Comparison of ENCODE assay signal across 27 mouse cellular contexts in the genomic region with DNA sequence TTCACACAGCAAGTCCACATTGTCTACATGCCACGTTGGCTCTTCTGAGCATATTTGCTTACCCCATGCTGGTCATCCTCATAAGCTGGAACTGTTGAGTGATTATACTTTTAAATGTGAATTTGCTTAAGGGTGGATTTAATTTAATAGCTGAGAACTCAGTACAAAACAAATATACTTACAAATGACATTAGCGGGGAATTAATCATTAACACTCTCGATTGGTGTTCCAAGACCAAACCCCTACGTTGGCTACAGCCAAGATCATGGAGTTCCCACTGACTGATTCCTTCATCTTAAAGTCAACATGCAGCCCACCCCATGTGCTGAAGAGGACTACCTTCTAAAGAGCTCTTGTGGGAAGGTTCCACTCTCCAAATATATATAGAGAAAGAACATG.
DNase-seq lines count a peak whose midpoint lies in the region; ATAC-seq and TF ChIP-seq lines count a peak whose summit lies in the region.
"Had no signal": no experiment of that assay in that cellular context is flagged by ENCODE, and none has a peak within 500 bp of the region (broad histone marks: within the 10 kb centered on the region; RNA-seq: fewer than 3 reads in every experiment).

No protein-coding gene starts in this region.

- 82% methylated on average over 4 of the region's 4 CpGs for WGBS in kidney, embryonic 15.5 days
- WGBS in kidney, embryonic 14.5 days, result 84% methylated on average over 4 of the region's 4 CpGs
- WGBS in midbrain, embryonic 11.5 days, result 90% methylated on average over 4 of the region's 4 CpGs
- WGBS in midbrain, postnatal 0 days, result 75% methylated on average over 4 of the region's 4 CpGs
- 78% methylated on average over 4 of the region's 4 CpGs for WGBS in forebrain, embryonic 16.5 days

- DNase-seq in kidney, adult 18-20 months, result peak; percentile 49
- DNase-seq in kidney, adult 9 months, result peak; percentile 66
- DNase-seq in midbrain, embryonic 11.5 days (ENCODE audit: low spot score, missing footprints), result peak; percentile 17
- DNase-seq in midbrain, postnatal 0 days (ENCODE audit: low spot score), result no peak
- DNase-seq: adrenal gland, postnatal 10 days; adrenal gland, postnatal 36 days; B cell, adult 2 months; cerebellum, adult 11 months; cerebellum, adult 2 months; cerebellum, adult 9-11 months; cerebellum, postnatal 25 days; gastrocnemius, postnatal 25 days; heart, postnatal 10 days; heart, postnatal 36 days had no signal

- H3K4me3 ChIP-seq in kidney, embryonic 15.5 days (replicated peaks), result no peak overlapping the region
- no peak overlapping the region for H3K4me3 ChIP-seq in kidney, embryonic 14.5 days (ENCODE audit: low read length)
- H3K4me3 ChIP-seq in midbrain, embryonic 11.5 days (ENCODE audit: low read depth, low read length), result no peak overlapping the region
- no peak overlapping the region for H3K4me3 ChIP-seq in midbrain, postnatal 0 days (ENCODE audit: low read depth, low read length)
- H3K4me3 ChIP-seq in forebrain, embryonic 16.5 days (replicated peaks; ENCODE audit: low read length), result no peak overlapping the region
- H3K4me3 ChIP-seq: embryonic facial prominence, embryonic 12.5 days; embryonic facial prominence, embryonic 15.5 days; heart, embryonic 12.5 days; heart, embryonic 15.5 days; hindbrain, embryonic 10.5 days; hindbrain, embryonic 13.5 days had no signal

- no peak overlapping the region for H3K9ac ChIP-seq in kidney, embryonic 15.5 days
- no peak overlapping the region for H3K9ac ChIP-seq in kidney, embryonic 14.5 days (ENCODE audit: low read depth, low read length)
- no peak overlapping the region for H3K9ac ChIP-seq in midbrain, embryonic 11.5 days (ENCODE audit: low read length)
- no peak overlapping the region for H3K9ac ChIP-seq in midbrain, postnatal 0 days (replicated peaks; ENCODE audit: low read length, poor library complexity, severe bottlenecking)
- no peak overlapping the region for H3K9ac ChIP-seq in forebrain, embryonic 16.5 days (replicated peaks; ENCODE audit: low read depth, low read length)
- H3K9ac ChIP-seq: embryonic facial prominence, embryonic 12.5 days; embryonic facial prominence, embryonic 15.5 days; heart, embryonic 12.5 days; heart, embryonic 15.5 days; hindbrain, embryonic 13.5 days had no signal

- no peaks in the 10 kb centered on the region for H3K4me1 ChIP-seq in kidney, embryonic 15.5 days
- no peaks in the 10 kb centered on the region for H3K4me1 ChIP-seq in kidney, embryonic 14.5 days (ENCODE audit: control insufficient read depth, insufficient read depth, low read length)
- no peaks in the 10 kb centered on the region for H3K4me1 ChIP-seq in midbrain, embryonic 11.5 days (ENCODE audit: control insufficient read depth, insufficient read depth, low read length)
- no peaks in the 10 kb centered on the region for H3K4me1 ChIP-seq in midbrain, postnatal 0 days (ENCODE audit: insufficient read depth, low read length)
- H3K4me1 ChIP-seq in forebrain, embryonic 16.5 days (replicated peaks; ENCODE audit: control insufficient read depth, insufficient read depth, low read length), result peaks cover 4% of the 10 kb centered on the region
- H3K4me1 ChIP-seq: embryonic facial prominence, embryonic 15.5 days; heart, embryonic 12.5 days; heart, embryonic 15.5 days; hindbrain, embryonic 10.5 days; hindbrain, embryonic 13.5 days had no signal

- H3K36me3 ChIP-seq in kidney, embryonic 15.5 days, result no peaks in the 10 kb centered on the region
- H3K36me3 ChIP-seq in kidney, embryonic 14.5 days (ENCODE audit: control insufficient read depth, insufficient read depth, low read length), result no peaks in the 10 kb centered on the region
- no peaks in the 10 kb centered on the region for H3K36me3 ChIP-seq in midbrain, embryonic 11.5 days (ENCODE audit: control insufficient read depth, insufficient read depth, low read length)
- no peaks in the 10 kb centered on the region for H3K36me3 ChIP-seq in midbrain, postnatal 0 days (ENCODE audit: insufficient read depth, low read length)
- H3K36me3 ChIP-seq in forebrain, embryonic 16.5 days (ENCODE audit: control insufficient read depth, insufficient read depth), result no peaks in the 10 kb centered on the region
- H3K36me3 ChIP-seq: embryonic facial prominence, embryonic 12.5 days; embryonic facial prominence, embryonic 15.5 days; G1E; heart, embryonic 12.5 days; heart, embryonic 15.5 days; hindbrain, embryonic 10.5 days; hindbrain, embryonic 13.5 days had no signal

- no peaks in the 10 kb centered on the region for H3K27me3 ChIP-seq in kidney, embryonic 15.5 days
- no peaks in the 10 kb centered on the region for H3K27me3 ChIP-seq in kidney, embryonic 14.5 days (ENCODE audit: control insufficient read depth, insufficient read depth, low read length)
- H3K27me3 ChIP-seq in midbrain, embryonic 11.5 days (ENCODE audit: control insufficient read depth, insufficient read depth, low read length), result no peaks in the 10 kb centered on the region
- H3K27me3 ChIP-seq in midbrain, postnatal 0 days (ENCODE audit: insufficient read depth, low read length), result no peaks in the 10 kb centered on the region
- no peaks in the 10 kb centered on the region for H3K27me3 ChIP-seq in forebrain, embryonic 16.5 days (replicated peaks; ENCODE audit: control insufficient read depth, insufficient read depth, low read length)
- H3K27me3 ChIP-seq: CH12.LX; embryonic facial prominence, embryonic 15.5 days; heart, embryonic 12.5 days; heart, embryonic 15.5 days; hindbrain, embryonic 13.5 days; Patski had no signal

- no peak for ATAC-seq in kidney, embryonic 15.5 days (replicated peaks; ENCODE audit: low FRiP score)
- no peak for ATAC-seq in kidney, embryonic 14.5 days (ENCODE audit: low FRiP score, low TSS enrichment)
- no peak for ATAC-seq in midbrain, embryonic 11.5 days (ENCODE audit: low FRiP score)
- no peak for ATAC-seq in midbrain, postnatal 0 days (ENCODE audit: low FRiP score)
- no peak for ATAC-seq in forebrain, embryonic 16.5 days
- ATAC-seq: forebrain, embryonic 14.5 days; Patski had no signal

- H3K27ac ChIP-seq in kidney, embryonic 15.5 days, result no peak overlapping the region
- H3K27ac ChIP-seq in kidney, embryonic 14.5 days (ENCODE audit: low read depth, low read length), result no peak overlapping the region
- no peak overlapping the region for H3K27ac ChIP-seq in midbrain, embryonic 11.5 days (ENCODE audit: low read depth, low read length)
- no peak overlapping the region for H3K27ac ChIP-seq in midbrain, postnatal 0 days (ENCODE audit: low read depth, low read length)
- no peak overlapping the region for H3K27ac ChIP-seq in forebrain, embryonic 16.5 days (ENCODE audit: low read length)
- H3K27ac ChIP-seq: embryonic facial prominence, embryonic 12.5 days; embryonic facial prominence, embryonic 15.5 days; heart, embryonic 15.5 days; hindbrain, embryonic 10.5 days; hindbrain, embryonic 13.5 days had no signal

- no peaks in the 10 kb centered on the region for H3K9me3 ChIP-seq in kidney, embryonic 15.5 days (replicated peaks)
- no peaks in the 10 kb centered on the region for H3K9me3 ChIP-seq in kidney, embryonic 14.5 days (ENCODE audit: control insufficient read depth, low read length)
- no peaks in the 10 kb centered on the region for H3K9me3 ChIP-seq in midbrain, embryonic 11.5 days (ENCODE audit: control insufficient read depth, low read length)
- H3K9me3 ChIP-seq in midbrain, postnatal 0 days (ENCODE audit: low read length), result no peaks in the 10 kb centered on the region
- H3K9me3 ChIP-seq in forebrain, embryonic 16.5 days (ENCODE audit: control insufficient read depth, low read length), result no peaks in the 10 kb centered on the region
- H3K9me3 ChIP-seq: embryonic facial prominence, embryonic 12.5 days; embryonic facial prominence, embryonic 15.5 days; heart, embryonic 12.5 days; heart, embryonic 15.5 days; hindbrain, embryonic 10.5 days; hindbrain, embryonic 13.5 days had no signal

- no peak for TF ChIP-seq CTCF in midbrain, postnatal 0 days (IDR thresholded peaks at IDR 0.05)

- H3K4me2 ChIP-seq in kidney, embryonic 15.5 days, result no peak overlapping the region
- H3K4me2 ChIP-seq in kidney, embryonic 14.5 days (replicated peaks; ENCODE audit: low read depth, low read length), result no peak overlapping the region
- H3K4me2 ChIP-seq in midbrain, embryonic 11.5 days, result no peak overlapping the region
- no peak overlapping the region for H3K4me2 ChIP-seq in midbrain, postnatal 0 days (ENCODE audit: low read depth, low read length, poor library complexity, severe bottlenecking)
- H3K4me2 ChIP-seq in forebrain, embryonic 16.5 days (ENCODE audit: low read length), result no peak overlapping the region
- H3K4me2 ChIP-seq: embryonic facial prominence, embryonic 12.5 days; embryonic facial prominence, embryonic 15.5 days; heart, embryonic 12.5 days; heart, embryonic 15.5 days; hindbrain, embryonic 13.5 days had no signal
